Mouse (Mus musculus) cerebellum, postnatal 36 days (tissue): Measurements from ENCODE around the gene Zeb2.
A peak's percentile ranks its signal among the peaks of the same experiment; 100 is the strongest.
"Not testable (repeated sequence)": the region's sequence is repeated elsewhere in the genome, so short reads cannot be mapped to it uniquely, and the experiment has no call there.

Source experiments
- DNase-seq, 2 experiments: peaks; one replicate each; pipeline ENCODE4 v3.0.0; 2021 to 2022; ENCODE audit warnings: mixed read lengths in 2 of 2

The Zeb2 gene

DNA sequence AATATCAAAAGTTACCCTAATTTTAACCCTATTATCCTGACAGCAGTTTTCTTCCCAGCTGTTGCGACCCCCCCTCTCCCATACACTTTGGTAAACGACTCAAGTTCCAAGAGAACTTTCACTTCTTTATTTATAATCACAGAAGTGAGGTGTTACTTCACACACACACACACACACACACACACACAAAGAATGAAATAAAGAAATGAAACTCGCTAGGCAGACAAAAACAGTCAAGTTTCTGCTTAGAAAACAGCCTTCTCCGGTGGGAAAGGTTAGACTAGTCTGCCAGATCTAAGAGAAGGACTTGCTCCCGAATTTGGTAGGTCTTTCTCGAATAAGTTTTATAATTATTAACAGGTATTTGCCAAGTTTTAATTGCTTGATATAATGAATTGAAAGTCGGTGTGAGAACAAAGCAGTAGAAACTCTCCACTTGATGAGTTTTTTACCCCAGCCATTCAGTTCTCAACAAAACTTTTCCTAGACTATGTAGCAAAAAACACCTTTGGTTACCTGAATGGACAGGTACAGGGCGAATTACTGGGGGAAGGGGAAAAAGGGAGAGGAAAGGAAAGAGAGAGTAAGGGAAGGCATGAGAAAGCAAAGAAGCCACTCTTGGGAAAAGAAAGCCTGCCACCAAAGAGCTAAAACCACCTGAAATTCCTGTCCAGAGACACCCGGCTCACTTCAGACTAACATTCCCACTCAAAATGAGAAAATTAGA lies 5.0 kb downstream of the Zeb2 start:
- DNase-seq, result no peak

DNA sequence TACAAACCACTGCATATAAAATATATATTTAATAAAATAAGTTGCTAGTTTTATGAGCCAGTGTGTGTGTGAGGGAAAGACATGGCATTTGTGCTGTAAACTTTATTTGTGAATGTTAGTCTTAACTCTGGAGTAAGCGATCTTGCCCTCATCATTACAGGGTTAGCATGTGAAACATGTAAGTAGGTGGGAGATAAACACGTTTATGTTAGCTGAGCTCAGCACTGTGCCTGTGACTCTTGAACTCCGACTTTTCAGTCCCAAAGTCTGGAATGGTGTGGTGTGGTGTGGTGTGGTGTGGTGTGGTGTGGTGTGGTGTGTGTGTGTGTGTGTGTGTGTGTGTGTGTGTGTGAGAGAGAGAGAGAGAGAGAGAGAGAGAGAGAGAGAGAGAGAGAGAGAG lies 5.6 kb downstream of the Zeb2 start:
- DNase-seq, result not testable (repeated sequence)

DNA sequence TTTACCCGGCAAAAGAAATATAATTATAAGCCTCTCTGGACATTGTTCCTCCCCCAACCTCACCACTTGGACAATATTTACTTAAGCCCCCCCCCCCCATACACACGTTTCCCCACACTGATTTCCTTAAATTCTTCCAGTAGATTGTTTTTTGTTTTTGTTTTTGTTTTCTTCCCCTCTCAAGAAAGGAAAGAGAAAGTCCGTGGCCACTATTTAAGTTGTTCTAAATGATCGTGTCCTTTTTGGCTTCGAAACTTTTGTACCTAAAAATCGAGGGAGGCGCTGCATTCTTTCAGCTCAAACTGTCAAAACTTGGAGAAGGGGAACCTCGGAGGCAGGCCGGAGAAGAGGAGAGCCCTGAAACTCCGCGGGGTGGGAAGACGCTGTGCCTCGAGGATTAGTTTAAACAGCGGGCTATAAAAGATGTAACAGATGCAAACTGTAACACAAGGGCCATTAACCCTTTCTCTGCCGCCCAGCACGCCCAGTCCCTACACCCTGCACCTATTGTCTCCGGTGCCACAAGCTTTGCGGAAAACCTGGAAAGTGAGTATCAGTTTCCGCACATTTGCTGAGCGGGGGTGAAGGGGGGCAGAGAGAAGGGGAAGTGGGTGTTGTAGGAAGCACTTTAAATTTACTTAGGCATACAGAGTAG lies 6.3 kb downstream of the Zeb2 start:
- peak in 1 of 2 experiments; percentile 14 for DNase-seq

DNA sequence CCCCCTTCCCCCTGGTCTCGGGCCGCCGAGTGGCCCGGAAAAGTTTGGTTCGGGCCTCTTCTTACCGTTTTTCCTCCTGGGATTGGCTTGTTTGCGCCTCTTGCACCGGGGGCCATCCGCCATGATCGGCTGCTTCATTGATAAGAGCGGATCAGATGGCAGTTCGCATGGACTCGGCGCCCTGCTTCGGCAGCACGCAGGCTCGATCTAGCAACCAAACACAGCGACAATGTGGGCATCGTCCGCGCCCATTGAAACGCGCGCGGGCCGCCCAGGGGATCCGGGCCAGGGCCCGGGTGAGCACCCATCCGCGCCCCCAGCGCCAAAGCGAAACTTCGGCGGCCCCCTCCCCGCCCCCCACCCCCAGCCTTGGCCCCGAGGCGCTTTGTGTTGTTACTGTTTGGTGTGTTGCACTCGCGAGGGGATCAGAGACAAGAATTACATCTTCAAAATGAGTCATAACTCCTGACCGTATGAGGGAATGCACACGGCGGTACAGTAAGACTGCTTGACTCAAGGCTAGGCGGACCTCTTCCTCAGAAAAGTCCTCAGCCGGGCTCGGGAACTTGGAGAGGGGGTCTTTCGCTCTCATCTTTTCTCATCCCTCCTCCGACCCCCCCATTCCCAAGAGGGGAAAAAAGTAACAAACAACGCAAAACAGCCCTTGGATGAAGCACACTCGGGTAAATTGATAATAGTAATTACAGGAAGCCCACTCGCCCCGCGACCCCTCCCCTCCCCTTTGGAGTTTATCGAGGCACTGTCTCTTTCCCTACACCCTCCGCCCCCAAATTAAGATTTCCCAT lies 7.0 kb downstream of the Zeb2 start:
- DNase-seq, result peak in 1 of 2 experiments; percentile 8

DNA sequence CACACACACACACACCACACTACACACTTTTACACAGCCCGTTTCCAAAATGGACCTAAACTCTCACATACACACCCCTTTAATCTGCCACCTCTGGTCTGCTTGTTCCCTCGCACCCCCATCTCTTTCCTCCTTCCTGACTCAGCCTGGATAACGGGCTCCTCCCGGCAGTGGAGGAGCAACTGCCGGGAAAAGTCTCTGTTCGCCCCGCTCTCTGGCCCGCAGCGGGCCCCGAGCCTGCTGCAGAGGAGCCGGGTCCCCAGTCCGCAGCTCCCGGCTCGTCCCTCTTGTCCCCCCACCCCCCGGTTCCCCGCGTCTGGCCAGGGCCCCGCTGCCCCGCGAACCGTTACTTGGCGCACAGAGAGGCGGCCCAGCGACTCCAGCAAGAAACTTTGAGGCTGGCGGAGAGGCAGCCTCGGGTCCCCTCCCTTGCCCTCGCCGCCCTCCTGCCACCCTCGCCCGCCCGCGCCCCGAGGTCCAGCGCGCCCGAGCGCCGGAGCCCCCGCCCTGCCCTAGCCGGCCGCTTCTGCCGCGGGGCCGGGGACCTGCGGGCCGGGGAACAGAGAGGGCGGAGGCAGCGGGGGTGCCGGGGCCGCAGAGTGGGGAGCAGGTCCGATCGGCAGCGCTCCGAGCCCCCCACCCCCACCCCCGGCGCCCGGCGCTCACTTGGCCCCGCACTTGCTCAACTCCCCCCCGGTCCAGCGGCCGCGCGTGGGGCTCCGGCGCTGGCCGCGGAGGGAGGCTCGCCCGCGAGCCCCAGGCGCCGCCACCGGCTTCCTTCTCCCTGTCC lies 7.8 kb downstream of the Zeb2 start:
- DNase-seq, result no peak

DNA sequence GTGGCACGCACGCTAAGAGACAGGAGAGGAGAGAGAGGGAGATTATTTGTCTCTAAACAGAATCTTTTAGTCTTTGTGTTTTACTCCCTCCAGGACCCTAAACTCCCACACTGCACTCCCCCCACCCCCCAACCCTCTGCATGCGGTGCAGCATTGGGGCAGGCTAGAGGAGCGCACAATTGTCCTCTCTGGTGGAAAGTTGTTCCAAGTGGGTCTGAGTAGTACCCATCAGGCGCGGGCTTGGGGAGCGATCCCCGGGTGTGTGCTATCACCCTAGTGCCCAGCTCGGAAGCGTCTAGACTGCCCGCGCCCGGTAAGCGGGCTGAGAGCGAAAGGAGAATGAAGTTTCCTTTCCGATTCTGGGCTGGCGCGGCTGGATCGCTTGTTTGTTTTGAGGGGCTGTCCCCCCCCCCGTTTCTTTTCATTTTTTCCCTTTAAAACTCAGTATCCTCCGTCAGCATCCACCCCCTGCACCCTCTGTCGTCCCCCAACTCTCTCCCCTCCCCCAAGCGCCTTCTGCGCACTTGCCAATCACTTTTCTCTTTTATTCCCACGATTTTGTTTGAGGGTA lies 8.6 kb downstream of the Zeb2 start:
- peak in 1 of 2 experiments; percentile 13 for DNase-seq

DNA sequence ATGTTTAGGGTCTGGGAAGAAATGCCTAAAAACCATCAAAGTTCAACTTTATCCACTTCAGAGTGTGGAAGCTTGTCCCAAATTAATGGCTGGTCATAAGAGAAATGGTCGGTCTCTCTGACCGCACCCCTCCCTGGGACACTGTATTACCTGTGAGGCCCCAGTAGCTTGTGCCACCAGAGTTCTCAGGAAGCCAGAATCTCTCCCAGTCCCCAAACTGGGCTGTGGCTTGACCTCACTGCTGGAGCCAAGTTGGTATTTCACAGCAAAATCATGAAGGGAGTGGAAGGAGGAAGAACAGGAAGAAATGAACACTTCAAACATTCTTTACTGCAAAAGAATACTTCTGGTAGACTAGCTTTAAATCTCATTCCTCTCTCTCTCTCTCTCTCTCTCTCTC lies 9.6 kb downstream of the Zeb2 start:
- DNase-seq, result no peak

DNA sequence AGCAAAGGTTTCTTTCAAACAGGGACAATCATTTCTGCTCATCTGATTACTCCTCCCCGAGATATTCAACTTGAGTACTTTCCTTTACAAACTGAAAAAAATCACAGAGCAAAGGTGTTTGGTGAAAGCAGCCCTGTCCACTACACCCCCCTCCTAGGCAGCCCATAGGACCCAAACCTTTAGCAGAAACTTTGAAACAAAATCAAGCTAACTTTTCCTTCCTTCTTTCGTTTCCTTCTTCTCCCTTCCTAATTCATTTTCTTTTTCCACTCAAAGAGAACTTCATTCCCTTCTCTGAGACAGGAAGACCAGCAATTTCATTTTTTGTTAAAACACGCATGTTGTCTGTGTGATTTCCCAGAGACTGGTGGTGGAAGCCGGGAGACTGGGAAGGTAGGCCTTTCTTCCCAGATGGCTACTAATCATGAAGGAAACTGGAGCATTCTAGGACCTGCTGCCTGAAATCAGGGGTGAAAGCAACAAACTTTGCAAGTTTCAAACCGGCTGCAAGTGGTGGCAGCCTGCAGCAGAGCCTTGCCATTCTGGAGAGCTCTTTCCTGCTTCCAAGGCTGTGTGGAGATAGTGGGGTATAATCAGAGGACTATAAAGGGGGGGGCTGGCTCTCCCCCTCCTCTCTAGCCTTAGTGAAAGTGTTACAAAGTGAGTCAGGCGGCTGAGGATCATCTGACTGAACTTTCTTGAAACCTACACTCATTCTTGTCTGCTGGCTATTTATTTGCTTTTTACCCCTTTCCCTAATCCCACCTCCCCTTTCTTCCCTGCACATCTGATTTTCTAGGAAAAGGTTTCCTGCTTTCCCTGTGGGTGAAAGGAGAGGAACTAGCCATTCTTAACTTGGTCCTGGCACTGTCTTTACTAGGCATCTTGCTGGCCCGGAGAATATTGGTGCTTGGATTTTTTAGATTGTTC lies 11.0 kb downstream of the Zeb2 start:
- no peak for DNase-seq

DNA sequence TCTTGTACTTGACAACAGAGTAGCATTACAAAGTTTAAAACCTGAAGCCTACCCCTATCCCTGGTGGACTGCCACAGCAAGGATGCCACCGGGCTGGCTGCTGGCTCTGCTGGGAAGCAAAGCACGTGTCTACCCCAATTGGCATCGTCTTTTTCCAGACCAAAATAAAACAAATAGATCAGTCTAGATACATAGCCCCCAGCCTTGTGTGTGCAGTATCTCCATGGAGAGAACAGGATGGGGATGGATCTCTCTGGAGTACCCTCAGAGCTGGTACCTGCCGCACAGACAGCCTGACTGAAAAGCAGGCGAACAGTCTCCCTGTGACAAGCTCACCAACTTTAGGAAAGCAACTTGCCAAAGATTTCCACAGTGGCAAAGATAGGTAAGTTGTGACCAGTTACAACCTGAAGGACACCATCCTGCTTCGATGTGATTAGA lies 11.9 kb downstream of the Zeb2 start:
- no peak for DNase-seq

DNA sequence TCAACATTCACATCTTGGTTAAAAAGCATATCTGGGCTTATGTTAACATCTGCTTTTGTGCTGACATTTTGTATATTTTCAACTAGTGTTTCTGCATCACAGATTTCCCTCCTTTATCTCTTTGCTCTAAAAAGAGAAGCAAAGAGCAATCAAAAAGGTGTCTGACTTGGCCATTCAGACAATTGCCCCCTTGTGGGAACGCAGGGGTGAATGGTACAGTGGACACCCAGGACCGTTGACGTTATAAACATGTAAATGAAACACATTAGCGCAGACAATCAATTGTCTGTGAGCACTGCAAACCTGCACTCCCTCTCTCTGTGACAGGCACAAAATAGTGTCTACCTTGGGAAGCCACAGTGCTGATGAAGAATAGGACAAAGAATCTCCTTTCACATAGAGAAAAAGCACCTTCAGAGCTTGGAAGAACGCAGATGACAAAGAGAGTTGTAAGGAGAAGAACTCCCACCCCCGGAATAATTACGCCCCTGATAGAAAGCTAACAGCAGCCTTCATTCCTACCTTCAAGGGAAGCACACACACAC lies 12.6 kb downstream of the Zeb2 start:
- no peak for DNase-seq

DNA sequence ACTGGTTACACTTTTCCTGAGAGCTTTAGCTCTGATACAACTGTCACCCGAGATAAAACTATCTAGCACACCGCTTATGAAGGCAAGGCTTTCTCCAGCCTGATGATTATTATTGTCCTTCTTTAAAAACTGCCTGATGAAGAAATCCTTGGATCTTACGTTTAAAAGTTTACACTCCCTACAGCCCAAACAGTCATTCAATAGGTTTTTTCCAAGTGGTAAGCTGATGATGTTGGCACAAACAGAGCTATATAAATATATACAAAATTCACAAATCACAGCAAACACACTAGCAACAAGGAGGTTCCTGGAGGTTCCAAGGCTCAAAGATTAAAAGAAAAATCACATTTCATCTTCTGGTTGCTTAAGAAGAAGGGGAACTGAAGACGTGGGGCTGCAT lies 13.1 kb downstream of the Zeb2 start:
- no peak for DNase-seq

DNA sequence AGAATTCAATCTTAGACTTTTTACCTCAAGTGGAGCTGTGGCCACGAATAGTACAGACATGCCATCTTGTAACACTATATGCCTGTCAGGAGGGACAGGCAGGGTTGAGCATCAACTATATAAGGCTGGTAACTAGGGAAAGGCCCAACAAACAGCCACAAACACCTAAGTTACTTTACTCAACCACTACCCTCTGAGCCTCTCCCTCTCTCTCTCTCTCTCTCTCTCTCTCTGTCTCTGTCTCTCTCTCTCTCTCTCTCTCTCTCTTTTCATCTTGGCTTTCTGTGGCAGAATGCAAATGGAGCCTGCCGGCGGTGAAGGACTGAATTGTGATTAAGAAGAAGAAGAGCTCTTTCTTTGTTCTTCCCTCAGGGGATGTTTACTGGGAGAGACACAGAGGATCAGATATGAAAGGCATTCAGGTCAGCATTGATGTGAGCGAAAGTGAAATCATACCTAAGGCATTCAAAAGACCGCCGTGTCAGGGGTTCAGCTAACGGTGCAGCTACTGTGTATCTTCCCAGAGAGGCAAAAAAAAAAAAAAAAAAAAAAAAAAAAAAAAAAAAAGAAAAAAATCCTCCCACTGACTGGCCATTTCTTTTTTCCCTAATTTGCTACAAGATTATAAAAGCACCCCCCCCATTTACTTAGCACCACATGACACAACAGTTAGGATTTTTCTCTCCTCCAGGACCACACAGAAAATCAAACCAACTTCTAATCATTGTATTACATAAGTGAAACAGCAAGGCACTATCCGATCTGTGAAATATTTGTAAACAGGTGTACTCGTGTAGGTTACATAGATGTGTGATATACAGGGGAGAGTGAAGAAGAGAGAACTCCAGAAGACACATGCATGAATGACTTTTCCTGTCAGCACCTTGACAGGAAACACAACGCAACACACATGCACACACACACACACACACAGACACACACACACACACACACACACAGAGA lies 13.9 kb downstream of the Zeb2 start:
- no peak for DNase-seq

DNA sequence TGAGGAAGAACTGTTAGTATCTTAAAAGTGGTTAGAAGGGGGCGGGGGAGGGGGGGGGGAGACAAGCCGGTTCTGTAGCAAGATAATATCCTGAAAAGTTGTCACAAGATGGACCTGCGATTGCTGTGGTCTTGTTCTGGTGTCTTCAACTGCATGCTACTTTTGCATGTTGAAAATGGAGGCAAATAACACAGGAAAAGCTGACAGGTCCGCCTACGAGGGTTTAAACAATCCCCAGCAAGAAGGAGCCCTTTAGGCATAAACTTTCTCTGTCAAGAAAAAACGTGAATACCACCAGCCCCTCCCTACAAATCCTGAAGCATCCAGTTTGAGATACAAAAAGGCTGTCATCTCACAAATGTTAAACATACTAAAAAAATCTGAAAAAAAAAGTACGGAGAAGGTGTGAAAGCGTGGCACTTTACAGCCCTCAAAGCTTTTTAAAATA lies 15.0 kb downstream of the Zeb2 start:
- no peak for DNase-seq

DNA sequence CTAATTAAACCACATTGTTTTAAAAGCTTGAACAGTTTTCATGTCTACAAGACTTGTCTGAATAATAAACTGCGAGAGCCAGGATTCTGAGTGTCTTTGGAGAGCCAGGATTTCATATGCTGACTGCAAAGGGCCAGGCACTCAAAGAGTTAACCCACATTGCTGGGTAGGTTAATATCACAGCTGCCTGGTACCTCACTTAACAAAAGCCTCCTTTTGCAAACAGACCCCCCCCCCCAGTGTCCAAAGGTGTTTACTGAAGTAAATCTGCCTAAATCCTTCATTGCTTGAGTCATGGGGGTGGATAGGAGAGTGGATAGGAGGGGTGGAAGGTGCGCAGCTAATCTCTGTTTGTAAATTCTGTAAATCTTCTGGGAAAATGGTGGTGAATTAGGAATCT lies 15.6 kb downstream of the Zeb2 start:
- DNase-seq, result no peak

DNA sequence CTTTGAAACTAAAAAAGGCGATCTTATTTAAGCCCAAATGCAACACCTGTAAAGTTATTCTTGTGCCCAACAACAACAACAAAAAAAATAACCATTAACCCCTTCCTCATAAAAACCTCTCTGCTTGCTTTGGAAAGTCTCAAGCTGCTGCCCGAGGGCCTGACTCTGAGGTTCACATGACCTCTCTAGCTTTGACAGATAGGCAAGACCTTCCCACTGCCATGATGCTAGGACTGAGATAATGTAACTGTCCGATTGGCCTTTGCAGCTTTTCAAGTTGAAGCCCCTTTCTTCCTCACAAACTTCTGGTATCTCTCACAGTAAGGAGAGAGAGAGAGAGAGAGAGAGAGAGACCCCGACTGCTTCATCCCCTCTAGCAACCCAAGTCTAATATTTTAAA lies 16.2 kb downstream of the Zeb2 start:
- DNase-seq, result no peak

DNA sequence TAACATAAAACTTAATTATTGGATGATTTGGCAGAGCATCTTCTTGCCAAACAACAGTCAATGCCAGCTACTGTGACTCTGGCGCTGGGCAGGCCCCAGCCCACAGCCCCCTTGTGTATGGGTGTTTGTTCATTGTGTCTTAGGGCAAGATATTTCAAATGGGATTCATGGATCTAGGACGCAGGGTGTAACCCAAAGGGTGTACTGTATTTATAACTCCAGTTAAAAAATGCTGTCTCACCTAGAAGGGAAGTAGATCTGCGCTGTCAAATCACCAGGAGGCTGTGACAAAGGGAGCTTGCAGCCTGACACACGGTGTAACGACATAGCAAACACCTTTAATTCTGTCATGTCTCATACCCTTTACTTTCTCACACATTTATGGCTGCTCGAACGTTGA lies 16.6 kb downstream of the Zeb2 start:
- DNase-seq, result no peak

DNA sequence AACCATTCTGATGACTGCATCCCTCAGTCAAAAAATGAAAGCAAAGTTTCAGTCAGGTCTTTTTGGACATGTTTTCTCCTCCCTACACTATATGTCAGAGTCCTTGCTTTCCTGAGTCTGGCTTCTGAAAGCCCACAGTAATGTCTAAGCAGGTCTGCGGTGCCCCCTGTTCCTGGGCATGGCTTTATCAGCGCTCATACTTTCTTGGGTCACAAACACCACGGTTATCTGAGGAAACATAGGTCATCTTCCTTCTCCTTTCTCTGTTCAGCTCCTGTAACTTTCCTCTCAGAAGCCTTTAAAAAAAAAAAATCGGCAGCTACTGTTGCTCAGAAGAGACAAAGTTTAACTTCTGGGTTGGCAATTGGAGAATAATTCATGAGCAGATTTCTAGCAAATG lies 17.2 kb downstream of the Zeb2 start:
- no peak for DNase-seq

DNA sequence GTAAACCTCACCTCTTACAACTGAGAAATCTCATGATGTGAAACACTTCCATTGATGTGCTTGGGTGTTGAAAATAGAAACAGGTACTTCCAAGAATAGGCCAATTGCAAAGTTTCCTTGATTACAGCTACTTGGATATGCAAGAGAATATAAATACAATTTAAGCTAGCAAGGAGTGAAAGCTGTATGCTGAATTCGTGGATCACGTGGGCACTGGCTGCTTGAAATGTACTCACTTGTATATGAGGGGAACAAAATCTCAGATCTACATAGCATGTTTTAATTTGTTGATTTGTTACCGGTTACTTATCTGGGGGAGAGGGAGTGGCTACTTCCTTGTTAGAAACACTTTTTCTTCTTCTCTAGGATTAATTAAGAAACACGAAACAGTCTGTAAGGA lies 18.1 kb downstream of the Zeb2 start:
- DNase-seq, result no peak

DNA sequence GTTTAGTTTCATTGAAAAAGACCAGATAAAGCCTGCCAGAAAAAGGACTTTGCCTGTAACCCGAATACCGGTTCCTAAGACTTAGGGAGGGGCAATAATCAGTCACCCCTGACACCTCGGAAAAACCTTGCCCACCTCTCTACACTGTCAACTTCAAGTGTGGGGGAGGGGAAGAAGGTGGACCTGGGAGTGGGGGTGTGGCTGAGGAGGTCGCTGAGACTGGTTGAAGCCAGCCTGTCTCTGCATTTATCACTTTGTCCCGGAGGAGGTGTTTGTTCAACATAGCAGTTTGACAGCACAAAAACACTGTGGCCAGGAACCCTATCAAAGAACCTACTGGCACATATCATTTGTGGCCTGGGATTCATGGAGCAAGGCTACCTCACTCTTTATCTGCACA lies 19.2 kb downstream of the Zeb2 start:
- DNase-seq, result no peak
